Mouse (Mus musculus): ENCODE data around the gene Foxd2.

GRCm38 (mm10) chr4:114909602-114910484 lies 1.2 kb upstream of the Foxd2 start:
- TF ChIP-seq CTCF (conservative IDR thresholded peaks at IDR 0.05; ENCODE audit: low read length) (peak; percentile 77), NANOG (IDR thresholded peaks at IDR 0.05; ENCODE audit: borderline replicate concordance, low read length) (no peak)
